Mouse (Mus musculus) CD4-positive, CD25-positive, alpha-beta regulatory T cell, adult 4 months (primary cell): Measurements from ENCODE around the gene Pi4kb. TPM values are rescaled to one million over a fixed set of nuclear protein-coding genes. Genes with fewer than 3 reads are reported as not detected.
A peak's percentile ranks its signal among the peaks of the same experiment; 100 is the strongest.
"Not testable (repeated sequence)": the region's sequence is repeated elsewhere in the genome, so short reads cannot be mapped to it uniquely, and the experiment has no call there.

Source experiments
- ATAC-seq: one replicate; pipeline ENCODE4 v1.8.0; 2017
- polyA plus RNA-seq, 2 experiments: library from polyadenylated mRNA; unstranded; fragments of 100-300 nt; shearing (Covaris generic); gene quantifications; one replicate each; pipeline ENCODE4 v1.2.1; 2017

The Pi4kb gene
- polyA plus RNA-seq, 2 experiments from 2014 or later = 9.4 to 17.1 TPM

GRCm38 (mm10) chr3:95016532-95017056 is 42.1 kb downstream of the Pi4kb start:
- no peak for ATAC-seq

GRCm38 (mm10) chr3:95018741-95019140 is 44.2 kb downstream of the Pi4kb start:
- ATAC-seq = peak; percentile 13

- not testable (repeated sequence) for ATAC-seq
Observed at GRCm38 (mm10) chr3:95020956-95021355, 46.4 kb downstream of the Pi4kb start.

- no peak for ATAC-seq
Observed at GRCm38 (mm10) chr3:95024551-95024950, 50.0 kb downstream of the Pi4kb start.

- ATAC-seq = no peak
Observed at GRCm38 (mm10) chr3:95025202-95025601, 50.7 kb downstream of the Pi4kb start.

- no peak for ATAC-seq
Observed at GRCm38 (mm10) chr3:95027057-95027645, 52.6 kb downstream of the Pi4kb start.

GRCm38 (mm10) chr3:95027701-95028100 is 53.2 kb downstream of the Pi4kb start:
- ATAC-seq = peak; percentile 88

- peak; percentile 78 for ATAC-seq
Observed at GRCm38 (mm10) chr3:95028603-95029002, 54.1 kb downstream of the Pi4kb start.

- ATAC-seq = not testable (repeated sequence)
Observed at GRCm38 (mm10) chr3:95029291-95029827, 54.8 kb downstream of the Pi4kb start.

GRCm38 (mm10) chr3:95029953-95030352 is 55.4 kb downstream of the Pi4kb start:
- ATAC-seq = no peak

- ATAC-seq = no peak
Observed at GRCm38 (mm10) chr3:95041625-95042024, 67.1 kb downstream of the Pi4kb start.

- peak; percentile 97 for ATAC-seq
Observed at GRCm38 (mm10) chr3:95042166-95042837, 67.8 kb downstream of the Pi4kb start, which contains the start of gene Psmd4. Gene Psmd4, minus strand, starts transcription at chr3:95042614.

- ATAC-seq = peak; percentile 75
Observed at GRCm38 (mm10) chr3:95042838-95043229, 68.3 kb downstream of the Pi4kb start.

GRCm38 (mm10) chr3:95043251-95043650 is 68.7 kb downstream of the Pi4kb start:
- no peak for ATAC-seq

GRCm38 (mm10) chr3:95046462-95047057 is 72.0 kb downstream of the Pi4kb start:
- no peak for ATAC-seq

GRCm38 (mm10) chr3:95047914-95048313 is 73.4 kb downstream of the Pi4kb start:
- ATAC-seq = no peak

- ATAC-seq = peak; percentile 91
Observed at GRCm38 (mm10) chr3:95052959-95053358, 78.4 kb downstream of the Pi4kb start.

- peak; percentile 82 for ATAC-seq
Observed at GRCm38 (mm10) chr3:95053701-95054100, 79.2 kb downstream of the Pi4kb start.

- ATAC-seq = no peak
Observed at GRCm38 (mm10) chr3:95054481-95055260, 80.1 kb downstream of the Pi4kb start.

GRCm38 (mm10) chr3:95056275-95056674 is 81.7 kb downstream of the Pi4kb start:
- no peak for ATAC-seq
